Mouse (Mus musculus) hematopoietic stem cell, adult 5-6 weeks (primary cell): ENCODE data around the gene Cpt2. TPM values are rescaled to one million over a fixed set of nuclear protein-coding genes. Genes with fewer than 3 reads are reported as not detected.
A peak's percentile ranks its signal among the peaks of the same experiment; 100 is the strongest.

Experiments used
- ATAC-seq, 2 experiments: fragments of 125-278 bp in 1 of 2; replicated peaks in 1 of 2; 2 replicates each; pipeline ENCODE4 v1.8.0; 2016 to 2017; ENCODE audit warnings: inconsistent platforms in 2 of 2, mild to moderate bottlenecking in 2 of 2, moderate number of reproducible peaks in 2 of 2, low read depth in 1 of 2, moderate TSS enrichment in 1 of 2; ENCODE audit not compliant: low FRiP score in 2 of 2, poor library complexity in 2 of 2, severe bottlenecking in 2 of 2, insufficient read depth in 1 of 2, low TSS enrichment in 1 of 2
- total RNA-seq: library from RNA; stranded (forward); fragments of 172-1452, 232-1000 nt; gene quantifications from 2 replicates; pipeline ENCODE4 v1.2.3, GENCODE M21; 2017

Gene Cpt2
- 24.1 and 24.6 TPM in 2 replicates for total RNA-seq

DNA sequence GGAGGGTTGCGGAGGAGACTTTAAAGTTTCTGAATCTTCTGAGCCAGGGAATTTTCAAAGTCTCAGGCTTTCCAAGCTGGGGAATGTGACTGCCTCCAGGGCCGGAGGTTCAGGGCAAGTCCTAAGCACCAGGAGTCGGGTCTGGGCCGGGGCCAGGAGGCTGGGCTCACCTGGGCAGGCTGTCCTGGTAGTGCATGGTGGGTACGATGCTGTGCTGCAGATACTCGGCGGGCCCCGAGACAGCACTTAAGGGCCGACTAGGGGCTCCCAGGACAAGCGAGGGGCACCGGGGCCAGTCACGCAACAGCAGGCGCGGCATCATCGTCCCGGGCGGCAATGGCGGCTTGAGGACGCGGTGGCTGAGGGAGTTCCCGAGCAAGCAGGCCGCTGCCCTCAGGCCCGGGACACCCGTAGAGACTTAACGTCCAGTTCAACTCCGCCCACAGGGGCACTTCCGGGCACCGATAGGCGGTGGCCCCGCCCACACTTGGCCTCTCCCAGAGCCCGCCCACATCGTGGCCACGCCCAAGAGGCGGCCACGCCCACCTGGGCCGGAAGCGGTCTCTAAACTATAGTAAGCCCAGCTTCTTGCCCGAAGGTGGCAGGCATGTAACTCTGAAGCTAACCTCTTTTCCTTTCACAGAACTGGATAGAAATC is at the start of gene Cpt2:
Gene Cpt2, minus strand, starts transcription at position 466 of the 658 bp plus-strand sequence.
- peak; percentile 95 to 96 for ATAC-seq

GRCm38 (mm10) chr4:107971162-107971561 is 47.8 kb upstream of the Cpt2 start:
- no peak for ATAC-seq

- no peak for ATAC-seq
These were observed 46.4 kb upstream of the Cpt2 start for GRCm38 (mm10) chr4:107969781-107970180.

GRCm38 (mm10) chr4:107967966-107968682 is 44.7 kb upstream of the Cpt2 start, which contains the start of gene Slc1a7:
TSS of gene Slc1a7 (plus strand) at chr4:107968332.
- ATAC-seq: no peak; a peak in 1 of 4 replicates

DNA sequence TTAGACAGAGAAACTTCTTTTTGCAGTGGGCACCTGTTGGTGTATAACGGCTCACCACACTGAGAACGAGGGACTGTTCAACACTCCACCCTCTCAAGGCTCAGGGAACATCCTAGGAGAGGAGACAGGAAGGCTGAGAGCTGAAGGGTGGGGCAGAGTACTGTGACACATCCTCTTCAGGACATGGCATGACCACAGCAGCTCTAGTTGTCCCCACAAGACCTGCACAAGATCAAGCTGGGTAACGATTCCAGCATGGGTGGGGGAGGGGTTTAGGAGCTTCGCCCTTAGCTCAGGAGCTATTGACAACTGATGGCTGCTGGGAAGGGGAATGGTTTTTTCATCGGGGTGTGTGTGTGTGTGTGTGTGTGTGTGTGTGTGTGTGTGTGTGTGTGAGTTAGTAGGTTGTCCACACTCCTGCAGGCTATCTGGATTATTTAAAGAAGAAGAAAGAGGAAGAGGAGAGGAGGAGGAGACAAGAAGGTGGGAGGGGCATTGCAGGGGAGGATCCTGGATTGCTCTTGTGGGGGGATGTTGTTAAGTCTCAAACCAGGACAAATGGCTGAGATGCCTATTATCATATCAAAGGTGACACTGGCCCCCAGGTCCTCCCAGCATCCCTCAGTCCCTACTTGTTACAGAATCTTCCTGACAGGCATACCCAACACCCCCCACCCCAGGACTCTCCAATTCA is 43.2 kb upstream of the Cpt2 start:
- ATAC-seq: peak in 1 of 2 experiments; percentile 20; a peak in 1 of 4 replicates

DNA sequence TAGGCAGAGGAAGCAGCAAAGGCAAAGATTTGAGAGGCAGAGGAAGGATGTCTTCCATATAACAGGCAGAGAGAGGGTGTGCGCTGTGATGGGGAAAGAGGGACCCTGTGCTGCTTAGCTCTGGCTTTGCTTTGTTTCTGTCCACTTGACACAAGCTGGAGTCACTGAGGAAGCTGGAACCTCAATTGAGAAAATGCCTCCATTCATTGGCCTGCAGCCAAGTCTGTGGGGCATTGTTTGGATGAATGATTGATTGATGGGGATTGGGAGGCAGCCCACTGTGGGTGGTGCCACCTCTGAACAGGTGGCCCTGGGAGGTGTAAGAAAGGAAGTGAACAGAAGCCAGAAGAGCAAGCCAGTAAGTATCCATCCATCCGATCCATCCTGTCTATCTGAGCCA is 39.4 kb upstream of the Cpt2 start:
- no peak for ATAC-seq

DNA sequence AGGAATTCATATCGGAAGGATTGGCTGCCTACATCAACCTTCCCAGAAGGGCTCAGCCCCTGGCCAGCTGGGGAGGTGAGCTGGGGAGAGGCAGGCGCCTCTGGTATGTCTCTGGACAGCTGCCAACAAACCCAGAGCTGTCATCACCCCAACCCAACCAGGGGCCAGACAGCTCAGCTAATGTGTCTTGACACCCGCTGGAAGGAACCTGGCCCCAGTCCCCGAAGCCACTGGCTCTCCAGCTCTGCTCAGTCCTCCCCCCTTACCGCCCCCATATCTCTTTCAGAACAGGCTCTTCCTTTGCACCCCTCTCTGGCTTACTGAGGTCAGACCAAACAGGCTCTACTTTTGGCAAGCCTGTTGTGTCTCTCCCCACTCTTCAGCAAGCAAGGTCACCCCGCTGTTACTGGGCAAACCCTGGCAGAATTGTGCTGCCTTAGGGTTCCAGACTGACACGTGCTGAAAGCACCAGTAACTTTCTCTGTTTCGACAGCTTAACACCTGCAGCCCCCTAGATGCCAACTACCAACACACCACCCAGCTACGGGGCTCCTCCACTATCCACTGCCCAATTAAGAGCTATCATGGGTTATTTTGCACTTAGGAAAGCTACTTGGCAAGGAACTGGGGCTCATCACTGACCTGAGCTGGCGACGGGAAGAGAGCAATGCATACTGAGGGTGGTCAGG is 38.8 kb upstream of the Cpt2 start:
- peak; percentile 34 to 54; a peak in 3 of 4 replicates for ATAC-seq

DNA sequence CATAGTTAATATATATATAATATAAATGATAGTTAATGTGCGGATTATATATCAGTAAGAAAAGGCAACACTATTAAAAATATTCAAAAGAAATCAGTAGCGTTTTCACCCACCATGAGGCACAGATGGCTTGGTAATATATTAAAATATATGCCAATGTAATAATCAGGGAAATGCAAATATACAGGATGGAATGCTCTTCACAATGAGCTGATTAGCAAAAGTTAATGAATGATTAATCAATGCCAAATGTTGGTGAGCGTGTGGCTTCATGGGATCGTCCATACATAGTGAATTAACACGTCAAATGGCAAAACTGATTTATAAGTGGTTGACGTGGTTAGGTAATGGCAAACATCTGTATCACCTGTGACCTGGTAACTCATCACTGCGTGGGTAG is 35.1 kb upstream of the Cpt2 start:
- no peak for ATAC-seq

- ATAC-seq: no peak
These were observed 32.3 kb upstream of the Cpt2 start for GRCm38 (mm10) chr4:107955691-107956090.

- ATAC-seq: no peak
These were observed 29.4 kb upstream of the Cpt2 start for GRCm38 (mm10) chr4:107952845-107953244.

DNA sequence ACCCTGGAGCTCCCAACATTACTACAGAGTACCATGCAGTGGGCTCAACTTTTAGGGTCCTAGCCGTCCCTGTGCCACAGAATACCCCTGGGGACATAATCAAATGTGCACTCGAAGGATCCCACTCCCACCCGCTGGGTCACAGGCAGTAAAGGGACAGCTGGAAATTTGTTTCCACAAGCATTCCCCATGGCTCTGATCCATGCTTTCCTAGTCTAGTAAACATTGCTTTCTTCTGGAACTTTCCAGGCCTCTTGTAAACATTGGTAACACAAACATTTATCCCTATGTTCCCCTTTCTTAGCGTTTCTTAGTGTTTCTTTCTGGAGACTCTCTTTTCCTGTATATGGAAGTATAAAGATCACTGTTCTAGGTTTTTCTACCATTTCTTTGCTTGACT is 26.5 kb upstream of the Cpt2 start:
- ATAC-seq: no peak

DNA sequence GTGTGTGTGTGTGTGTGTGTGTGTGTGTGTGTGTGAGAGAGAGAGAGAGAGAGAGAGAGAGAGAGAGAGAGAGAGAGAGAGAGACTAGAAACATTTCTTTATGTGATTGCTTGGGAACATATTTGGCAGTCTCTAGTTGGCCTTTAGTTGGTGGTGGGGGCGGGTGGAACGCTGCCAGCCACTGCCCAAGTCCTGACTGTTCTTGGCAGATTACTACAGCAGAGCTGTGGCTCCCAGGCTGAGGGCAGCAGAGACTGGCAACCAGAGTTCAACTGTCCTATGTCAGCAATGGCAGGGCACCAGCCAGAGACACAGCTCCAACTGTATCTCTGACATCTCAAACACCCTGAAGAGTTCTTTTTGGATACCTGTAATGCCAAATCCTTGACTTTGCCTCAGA is 20.7 kb upstream of the Cpt2 start:
- ATAC-seq: no peak

DNA sequence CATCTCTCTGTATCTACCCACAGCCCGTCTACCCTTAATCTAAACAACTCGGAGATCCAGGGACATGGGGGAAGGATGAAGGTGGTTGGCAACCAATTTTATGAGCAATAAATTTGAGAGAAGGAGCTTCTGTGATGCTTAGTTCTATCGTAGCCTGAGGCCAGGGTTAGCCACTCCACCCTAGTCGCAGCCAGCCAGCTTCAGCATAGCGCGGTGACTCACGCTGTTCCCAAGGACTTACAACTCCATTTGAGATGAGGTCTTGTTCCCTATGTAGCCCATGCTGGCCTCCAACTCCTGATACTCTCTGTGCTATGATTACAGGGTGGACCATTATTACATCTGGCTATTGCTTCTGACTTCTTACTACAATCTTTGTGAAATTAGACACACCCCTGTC is 19.3 kb upstream of the Cpt2 start:
- ATAC-seq: no peak

DNA sequence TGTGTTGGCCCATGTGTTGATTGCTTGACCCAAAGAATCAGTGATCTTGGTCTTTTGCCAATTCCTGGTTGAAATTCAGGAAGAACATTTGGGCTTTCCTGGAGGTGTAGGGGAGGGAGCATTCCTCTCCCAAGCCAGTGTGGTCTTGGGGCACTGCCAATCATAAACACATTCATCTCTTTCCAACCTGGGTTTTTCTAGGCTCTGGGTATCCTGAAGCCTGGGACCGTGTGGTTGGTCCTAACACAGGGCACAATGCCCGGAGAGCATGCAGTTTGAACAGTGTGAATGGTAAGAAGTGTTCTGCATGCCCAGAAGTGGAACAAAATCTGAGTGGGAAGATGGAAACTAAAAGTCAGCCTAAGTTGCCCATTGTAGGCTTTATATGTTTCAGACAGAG is 14.7 kb upstream of the Cpt2 start:
- no peak for ATAC-seq

GRCm38 (mm10) chr4:107937338-107937737 is 13.9 kb upstream of the Cpt2 start:
- 0 out of 4 replicates have a peak, but pooled peaks of 1 of the 2 experiments have one; percentile 40 for ATAC-seq

- ATAC-seq: peak; percentile 42 to 56; a peak in 3 of 4 replicates
These were observed 11.8 kb upstream of the Cpt2 start for GRCm38 (mm10) chr4:107935254-107935653.

DNA sequence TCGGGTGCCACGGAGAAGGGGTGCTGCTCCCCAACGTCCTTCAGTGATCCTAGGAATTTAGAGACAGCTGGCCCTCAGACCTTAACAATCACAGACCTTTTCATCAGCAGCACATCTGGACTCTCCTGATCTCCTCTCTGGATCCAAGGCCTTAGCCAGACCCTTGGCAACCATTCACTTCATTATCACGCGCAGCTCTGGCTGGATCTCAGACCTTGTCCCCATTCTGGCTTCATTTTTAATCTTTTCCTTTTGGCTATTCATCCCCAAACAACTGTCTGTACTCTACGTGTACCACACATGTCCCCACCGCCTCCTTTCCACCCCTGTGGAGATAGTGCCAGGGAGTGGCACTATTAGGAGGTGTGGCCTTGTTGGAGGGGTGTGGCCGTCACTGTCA is 9.8 kb upstream of the Cpt2 start:
- ATAC-seq: no peak

DNA sequence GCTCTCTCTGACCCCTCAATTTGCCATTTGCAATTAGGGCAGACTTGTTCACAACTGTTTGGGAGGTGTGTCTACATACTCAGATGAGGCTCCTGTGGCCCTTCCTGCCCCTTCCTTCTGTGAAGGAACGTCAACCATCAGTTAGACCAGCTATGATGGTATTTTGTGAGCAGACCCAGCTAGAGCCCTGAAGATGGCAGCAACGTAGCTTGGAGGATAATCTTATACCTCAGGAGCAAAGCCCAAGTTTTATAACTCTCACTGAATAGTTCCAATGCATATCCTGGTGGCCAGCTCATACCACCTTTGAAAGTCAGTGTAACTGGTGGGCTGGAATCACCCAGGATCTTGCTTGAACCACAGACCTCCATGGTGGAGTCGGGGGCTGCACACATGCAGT is 8.0 kb upstream of the Cpt2 start:
- ATAC-seq: no peak
